Mouse (Mus musculus): ENCODE results near the gene Tenm3.

GRCm38 (mm10) chr8:48552306-48552705, 291.4 kb downstream of the Tenm3 start:
- TF ChIP-seq CTCF (IDR thresholded peaks at IDR 0.05; ENCODE audit: low read depth) (no peak), EP300 (IDR thresholded peaks at IDR 0.05; ENCODE audit: low read depth) (no peak)
